Mouse (Mus musculus): ENCODE measurements around the gene Mphosph8.

GRCm38 (mm10) chr14:56726493-56726892, 58.4 kb downstream of the Mphosph8 start:
- no peak for TF ChIP-seq POLR2A (IDR thresholded peaks at IDR 0.05; ENCODE audit: borderline replicate concordance, control insufficient read depth, low read depth, low read length)
- TF ChIP-seq CTCF (IDR thresholded peaks at IDR 0.05; ENCODE audit: control insufficient read depth, insufficient read depth, low read length) = no peak
